Mouse (Mus musculus) CD8-positive naive resting alpha-beta T cell, adult 57 days (primary cell): ENCODE data around the gene D8Ertd738e. TPM values are rescaled to one million over a fixed set of nuclear protein-coding genes. Genes with fewer than 3 reads are reported as not detected.

ENCODE experiments used
- total RNA-seq: library from RNA; stranded (reverse); gene quantifications from one replicate; pipeline ENCODE4 v1.2.4, GENCODE M21; 2023

Gene D8Ertd738e
- 163 TPM for total RNA-seq

GRCm38 (mm10) chr8:84249257-84250170, at the start of gene D8Ertd738e:
TSS of gene D8Ertd738e (minus strand) at chr8:84249719.

GRCm38 (mm10) chr8:84269950-84270773, 20.6 kb upstream of the D8Ertd738e start, which contains the start of gene Ccdc130:
TSS of gene Ccdc130 (minus strand) at chr8:84270380.

DNA sequence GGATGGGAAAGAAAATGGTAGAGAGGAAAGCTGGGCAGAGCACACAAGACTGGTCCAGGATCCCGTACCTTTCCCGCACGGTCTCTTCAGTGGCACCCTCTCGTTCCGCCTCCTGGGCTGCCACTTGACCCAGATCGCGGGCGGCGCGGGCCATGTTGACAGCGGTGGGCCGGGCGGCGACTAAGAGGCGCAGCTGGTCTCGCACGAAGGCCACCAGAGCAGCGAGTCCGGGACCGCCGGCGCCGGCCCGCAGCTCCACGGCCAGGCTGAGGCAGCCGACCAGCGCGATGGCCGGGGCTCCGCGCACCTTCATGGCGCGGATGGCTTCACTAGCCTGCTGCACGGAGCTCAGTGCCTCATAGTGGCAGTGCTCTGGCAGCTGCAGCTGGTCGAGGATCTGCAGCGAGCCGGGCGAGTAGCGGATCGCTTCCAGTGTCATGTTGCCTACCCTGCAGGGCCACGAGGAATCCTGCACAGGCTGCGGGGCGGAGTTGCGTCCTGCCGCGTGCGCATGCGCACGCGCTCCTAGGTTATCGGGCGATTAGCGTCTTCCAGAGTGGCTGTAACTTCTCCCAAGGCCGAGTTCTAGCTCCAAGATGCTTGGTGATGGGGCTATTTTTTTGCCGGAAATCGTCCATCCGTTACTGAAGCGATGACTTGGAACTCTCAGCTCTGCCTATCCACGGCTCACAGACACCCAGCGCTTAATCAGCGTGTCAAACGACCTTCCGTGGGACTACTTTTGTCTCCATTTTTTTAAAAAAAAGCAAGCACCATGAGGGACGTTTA, 7.5 kb upstream of the D8Ertd738e start, which contains the start of gene Mri1:
Gene Mri1 (minus strand): TSS at position 505 of the 789 bp plus-strand sequence.

DNA sequence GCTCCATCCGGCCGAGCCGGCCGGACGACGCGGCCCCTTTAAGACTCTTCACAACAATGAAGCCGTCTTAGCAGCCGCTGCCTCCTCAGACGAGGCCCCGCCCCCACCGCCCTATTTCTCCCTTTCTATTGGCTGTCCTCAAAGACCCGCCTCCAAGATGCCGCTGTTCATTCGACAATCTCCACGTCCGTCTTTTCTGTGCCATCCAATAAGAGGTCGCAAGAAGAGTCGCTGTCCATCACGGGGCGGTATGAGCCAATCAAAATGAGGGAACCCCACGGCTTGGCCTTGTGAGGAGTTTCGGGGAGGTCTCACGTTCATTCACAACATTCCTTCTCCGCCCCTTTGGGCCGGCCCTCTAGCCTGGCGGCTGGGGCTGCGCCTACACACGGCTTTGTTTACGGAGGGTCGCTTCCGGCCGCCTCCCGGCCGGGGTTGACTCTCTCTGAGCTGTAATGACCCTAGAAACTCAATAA, 12.5 kb downstream of the D8Ertd738e start, which contains the start of gene Zswim4:
Gene Zswim4 (minus strand): TSS at position 58 of the 476 bp plus-strand sequence.

Other genes starting within 250 kb of the D8Ertd738e start
- not detected for gene 1700067K01Rik, start 248.2 kb downstream of the D8Ertd738e start, total RNA-seq
- gene 2210011C24Rik, start 237.5 kb downstream of the D8Ertd738e start, total RNA-seq, result not detected
- gene Palm3, start 228.2 kb downstream of the D8Ertd738e start, total RNA-seq, result not detected
- 324 TPM for gene Il27ra, start 207.1 kb downstream of the D8Ertd738e start, total RNA-seq
- gene Rln3, start 204.7 kb downstream of the D8Ertd738e start, total RNA-seq, result 0.89 TPM
- 7.0 TPM for gene Gm10643, start 184.6 kb downstream of the D8Ertd738e start, total RNA-seq
- gene Rfx1, start 182.9 kb downstream of the D8Ertd738e start, total RNA-seq, result 130 TPM
- 68.1 TPM for gene Dcaf15, start 145.0 kb downstream of the D8Ertd738e start, total RNA-seq
- gene Podnl1, start 123.7 kb downstream of the D8Ertd738e start, total RNA-seq, result 6.4 TPM
- 36.5 TPM for gene Cc2d1a, start 101.8 kb downstream of the D8Ertd738e start, total RNA-seq
- 3.2 TPM for gene 4930432K21Rik, start 101.7 kb downstream of the D8Ertd738e start, total RNA-seq
- gene Nanos3, start 64.5 kb downstream of the D8Ertd738e start, total RNA-seq, result not detected
- gene Zswim4, start 12.7 kb downstream of the D8Ertd738e start, total RNA-seq, result 29.1 TPM
- 35.8 TPM for gene Mri1, start 7.6 kb upstream of the D8Ertd738e start, total RNA-seq
- gene Ccdc130, start 20.7 kb upstream of the D8Ertd738e start, total RNA-seq, result 25.9 TPM
- 8.7 TPM for gene Cacna1a, start 138.7 kb upstream of the D8Ertd738e start, total RNA-seq